Mouse (Mus musculus): ENCODE data around the gene Atg10.
"Not testable (repeated sequence)": the region's sequence is repeated elsewhere in the genome, so short reads cannot be mapped to it uniquely, and the experiment has no call there.

Atg10 gene

DNA sequence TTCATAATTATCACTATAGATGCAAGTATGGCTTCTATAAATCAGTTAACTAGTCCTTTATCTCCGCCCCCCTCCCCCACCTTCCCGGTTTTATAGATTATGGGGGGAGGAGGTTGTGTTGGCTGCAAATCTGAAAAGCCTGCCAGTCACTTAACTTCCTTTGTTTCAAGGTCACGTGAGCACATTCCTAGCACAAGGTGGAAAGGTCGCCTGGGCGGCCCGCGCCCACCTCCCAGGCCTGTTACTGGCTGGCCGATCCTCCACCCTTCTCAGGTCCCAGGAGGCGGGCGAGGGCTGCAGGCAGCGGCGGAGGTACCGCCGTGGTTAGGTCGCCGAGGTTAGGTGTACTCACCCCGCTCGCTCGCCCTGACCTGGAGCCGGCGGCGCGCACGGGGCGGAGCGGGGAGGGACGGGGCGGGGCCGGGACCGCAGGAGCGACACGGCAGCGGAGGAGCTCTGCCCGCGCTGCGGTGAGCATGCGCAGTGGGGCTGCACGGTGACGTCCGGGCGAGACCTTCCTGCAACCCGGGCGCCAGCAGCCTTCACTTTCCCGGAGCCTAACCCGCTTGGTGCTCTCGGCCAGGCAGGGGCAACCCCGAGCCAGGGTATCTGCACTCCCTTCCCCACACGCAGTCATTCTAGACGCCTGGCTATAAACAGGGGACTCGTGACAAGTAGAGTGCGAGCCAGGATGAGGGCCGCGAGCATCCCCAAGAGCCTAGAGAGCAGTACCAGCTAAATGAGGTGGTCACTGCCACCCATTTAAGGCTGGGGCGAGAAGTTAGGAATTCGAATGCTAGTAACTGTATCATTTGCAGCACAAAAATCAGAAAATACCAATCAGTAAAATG lies at the start of gene Atg10:
Atg10 (minus strand) TSS at position 382 of the 851 bp plus-strand sequence.
- peak; percentile 91 for DNase-seq (ENCODE audit: low spot score)

DNA sequence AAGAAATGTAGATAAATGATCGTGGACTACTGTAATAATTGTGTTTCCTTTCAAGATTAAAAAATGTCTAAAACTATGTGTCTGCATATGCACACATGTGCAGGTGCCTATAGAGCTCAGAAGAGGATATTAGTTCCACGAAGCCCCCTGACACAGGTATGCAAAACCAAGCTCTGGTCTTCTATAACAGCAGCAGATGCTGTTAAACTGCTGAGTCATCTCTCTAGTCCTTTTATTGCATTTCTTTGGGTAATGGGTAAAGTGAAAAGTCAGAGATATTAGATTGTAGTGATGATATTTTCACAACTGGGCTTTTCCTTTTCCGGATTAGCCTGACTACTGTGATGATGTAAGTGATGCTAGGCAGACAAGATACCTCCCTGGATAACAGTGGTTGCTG lies 28.6 kb upstream of the Atg10 start:
- no peak for DNase-seq (ENCODE audit: low spot score)

GRCm38 (mm10) chr13:91251636-91252035 lies 27.9 kb upstream of the Atg10 start:
- no peak for DNase-seq (ENCODE audit: low spot score)

DNA sequence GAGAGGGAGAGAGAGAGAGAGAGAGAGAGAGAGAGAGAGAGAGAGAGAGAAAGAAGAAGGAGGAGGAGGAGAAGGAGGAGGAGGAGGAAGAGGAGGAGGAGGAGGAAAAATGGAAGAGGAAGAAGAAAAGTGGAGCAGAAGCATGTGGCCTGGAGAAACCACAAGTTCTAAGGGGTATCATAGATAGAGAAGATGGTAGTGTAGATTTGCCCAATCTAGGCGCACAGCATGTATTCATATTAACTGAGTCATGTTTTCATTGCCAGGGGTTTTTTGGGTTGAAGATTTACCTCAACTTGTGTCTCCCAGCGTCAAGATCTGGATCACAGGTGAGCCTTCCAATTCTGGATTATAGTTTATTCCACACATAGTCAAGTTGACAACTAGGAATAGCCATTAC lies 26.3 kb upstream of the Atg10 start:
- not testable (repeated sequence) for DNase-seq (ENCODE audit: low spot score)

DNA sequence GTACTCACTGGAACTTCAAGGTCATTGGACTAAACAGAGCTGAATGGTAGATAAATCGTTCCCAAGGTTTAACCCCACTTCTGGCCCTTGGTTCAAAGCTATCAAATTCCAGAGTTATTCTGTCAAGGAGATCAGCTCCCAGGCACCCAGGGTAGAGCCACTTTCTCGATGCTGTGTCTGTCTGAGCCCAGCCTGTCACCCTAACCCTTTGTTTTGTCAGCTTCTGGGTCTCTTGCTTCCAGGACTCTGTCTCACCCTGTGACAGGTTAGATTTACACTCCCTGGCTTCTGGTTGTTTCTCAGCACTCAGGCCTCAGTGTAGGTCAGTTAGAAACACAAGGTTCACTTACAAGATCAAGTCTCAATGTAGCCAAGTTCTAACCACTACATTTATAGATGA lies 22.7 kb upstream of the Atg10 start:
- DNase-seq (ENCODE audit: low spot score) = no peak

- no peak for DNase-seq (ENCODE audit: low spot score)
Observed at GRCm38 (mm10) chr13:91237976-91238375, 14.2 kb upstream of the Atg10 start.

DNA sequence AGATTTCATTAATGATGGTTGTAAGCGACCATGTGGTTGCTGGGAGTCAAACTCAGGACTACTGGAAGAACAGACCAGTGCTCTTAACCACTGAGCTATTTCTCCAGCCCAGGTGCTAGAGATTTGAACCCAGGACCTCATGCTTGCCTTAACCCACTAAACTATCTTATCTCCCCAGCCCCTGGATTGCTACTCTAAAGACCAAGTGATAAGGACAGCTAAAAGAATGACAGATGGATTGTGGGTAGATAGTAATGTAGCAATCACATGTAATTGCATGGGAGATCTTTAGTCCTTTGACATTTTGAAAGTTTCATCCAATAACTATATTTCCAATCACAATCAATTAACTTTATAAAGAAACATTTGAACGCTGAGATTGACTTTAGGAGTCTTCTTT lies 13.1 kb upstream of the Atg10 start:
- DNase-seq (ENCODE audit: low spot score) = no peak

GRCm38 (mm10) chr13:91224438-91224814 lies 658 bp upstream of the Atg10 start:
- DNase-seq (ENCODE audit: low spot score) = no peak

GRCm38 (mm10) chr13:91223063-91223462 lies 705 bp downstream of the Atg10 start:
- no peak for DNase-seq (ENCODE audit: low spot score)

GRCm38 (mm10) chr13:91221696-91222095 lies 2.1 kb downstream of the Atg10 start:
- DNase-seq (ENCODE audit: low spot score) = no peak

- DNase-seq (ENCODE audit: low spot score) = no peak
Observed at GRCm38 (mm10) chr13:91217691-91218090, 6.1 kb downstream of the Atg10 start.

DNA sequence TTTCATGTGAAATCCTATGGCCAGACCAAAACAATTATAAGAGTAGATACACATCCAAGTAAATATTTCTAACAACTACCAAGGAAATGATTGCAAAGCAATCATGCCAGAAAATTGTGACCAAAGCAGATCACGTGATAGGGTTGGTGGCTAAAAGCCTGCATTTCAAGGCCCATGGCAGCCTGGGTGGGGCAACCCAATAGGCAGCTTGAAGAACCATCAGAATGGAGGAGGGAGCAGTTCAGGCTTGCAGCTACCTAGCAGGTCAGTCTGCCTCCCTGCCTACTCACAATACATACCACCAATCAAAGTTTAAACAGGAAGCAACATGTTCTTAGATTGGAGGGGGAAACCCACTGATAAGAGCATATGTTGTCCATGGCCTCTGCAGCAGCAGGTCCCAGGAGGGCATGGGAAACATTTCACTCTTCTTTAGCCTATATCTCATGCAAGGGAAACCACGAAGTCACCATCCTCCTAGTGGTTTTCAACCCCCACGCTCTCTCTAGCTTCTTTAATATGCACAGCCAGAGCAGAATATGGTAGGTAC lies 7.0 kb downstream of the Atg10 start:
- no peak for DNase-seq (ENCODE audit: low spot score)

GRCm38 (mm10) chr13:91212958-91213357 lies 10.8 kb downstream of the Atg10 start:
- DNase-seq (ENCODE audit: low spot score) = no peak

DNA sequence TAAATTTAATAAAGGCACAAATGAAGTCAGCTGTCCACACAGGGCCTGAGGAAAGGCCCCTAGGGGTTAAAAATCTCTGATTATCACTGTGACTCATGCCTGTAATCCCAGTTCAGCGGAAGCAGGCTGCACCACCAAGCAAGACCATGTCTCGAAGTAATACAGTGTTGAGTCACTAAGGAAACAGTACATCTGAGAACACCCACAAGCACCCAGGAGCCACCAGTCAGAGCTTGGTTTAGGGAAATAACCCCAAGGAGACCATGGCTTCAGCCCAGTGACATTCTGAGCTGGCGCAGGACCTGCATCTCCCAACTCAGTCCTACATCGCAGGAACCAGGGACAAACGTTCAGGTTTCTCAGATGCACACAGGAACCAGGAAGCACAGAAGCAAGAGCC lies 17.5 kb downstream of the Atg10 start:
- DNase-seq (ENCODE audit: low spot score) = no peak

- DNase-seq (ENCODE audit: low spot score) = no peak
Observed at GRCm38 (mm10) chr13:91202564-91202963, 21.2 kb downstream of the Atg10 start.

DNA sequence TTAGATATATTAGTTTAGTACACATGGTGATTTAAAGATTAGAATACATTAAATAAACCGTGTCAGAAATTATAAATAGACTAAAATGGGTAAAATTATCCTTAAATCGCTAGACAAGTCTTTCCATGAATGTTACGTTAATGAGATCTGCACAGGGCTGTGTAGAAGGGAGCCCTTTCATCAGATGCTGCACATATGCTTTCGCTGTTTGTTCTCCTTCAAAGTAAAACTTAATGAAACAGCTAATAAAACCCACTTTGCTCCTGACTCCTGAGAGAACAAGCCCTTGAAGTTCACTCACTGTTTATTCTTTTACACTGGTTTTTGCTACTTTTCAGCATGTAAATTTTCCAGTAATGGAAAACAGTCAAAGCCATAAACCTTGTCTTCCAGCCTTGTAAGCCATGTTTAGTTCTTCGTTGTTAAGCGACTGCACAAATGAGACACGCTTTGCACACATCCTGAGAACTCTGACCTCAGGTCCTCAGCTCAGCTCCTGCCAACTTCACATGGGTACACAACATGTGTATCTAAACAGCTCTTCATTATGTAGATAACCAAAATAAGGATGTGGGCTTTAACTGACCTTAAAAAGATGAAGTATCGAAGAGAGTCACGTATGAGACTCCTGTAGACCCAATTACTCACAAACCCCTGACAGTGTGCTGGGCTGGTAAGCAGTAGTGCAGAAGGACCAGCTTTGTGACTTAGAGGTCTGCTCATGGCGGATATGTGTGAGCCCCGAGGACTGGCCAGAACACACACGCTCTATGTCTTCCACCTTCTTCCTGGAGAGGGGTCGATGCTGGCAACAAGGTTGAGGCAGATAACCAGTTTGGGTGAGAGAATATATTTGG lies 36.2 kb downstream of the Atg10 start:
- DNase-seq (ENCODE audit: low spot score) = no peak

DNA sequence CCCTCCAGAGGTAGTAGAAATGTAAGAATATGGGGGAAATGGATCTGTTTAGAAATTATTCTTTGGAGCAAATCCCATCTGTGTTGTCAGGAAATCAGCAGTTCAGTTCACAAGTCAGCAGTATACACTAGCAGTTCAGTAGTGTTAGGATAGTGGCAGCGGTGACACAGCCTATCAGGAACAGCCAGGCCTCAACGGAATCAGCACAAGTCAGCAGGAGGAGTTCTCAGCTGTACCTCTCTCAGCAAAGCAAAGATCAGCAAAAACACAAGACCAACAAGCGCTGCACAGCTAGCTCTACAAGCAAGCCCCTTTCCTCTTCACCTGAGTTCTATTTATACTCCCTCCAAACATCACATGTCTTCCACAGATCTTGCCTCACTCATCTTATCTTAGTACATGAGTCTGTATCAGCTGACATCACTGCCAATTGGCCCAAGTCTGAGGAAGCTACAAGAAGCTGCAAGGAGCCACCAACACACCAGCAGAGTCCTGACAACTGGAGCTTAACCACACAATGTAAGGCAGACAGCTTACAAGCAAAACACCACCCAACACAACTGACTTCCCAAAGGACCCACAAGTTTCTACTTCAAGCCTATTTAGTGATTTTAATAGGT lies 38.4 kb downstream of the Atg10 start:
- DNase-seq (ENCODE audit: low spot score) = no peak

- DNase-seq (ENCODE audit: low spot score) = no peak
Observed at GRCm38 (mm10) chr13:91184226-91184625, 39.5 kb downstream of the Atg10 start.

DNA sequence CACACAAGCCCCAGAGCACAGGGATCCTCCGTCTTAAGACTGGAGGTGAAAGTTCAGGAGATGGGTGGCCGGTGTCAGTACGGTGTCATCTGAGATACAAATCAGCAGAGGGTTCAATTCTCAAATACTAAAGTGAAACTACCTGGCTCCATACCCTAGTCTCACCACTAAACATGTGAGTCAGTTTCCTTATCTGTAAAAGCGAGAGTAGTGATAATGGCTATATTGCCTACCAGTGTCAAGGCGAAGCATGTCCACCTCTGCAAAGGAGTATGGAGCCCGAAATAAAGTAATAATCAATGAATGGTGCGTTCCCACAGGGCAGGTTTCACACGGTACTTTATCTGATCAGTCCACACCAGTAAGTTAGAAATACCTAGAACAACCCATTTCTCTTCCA lies 43.4 kb downstream of the Atg10 start:
- no peak for DNase-seq (ENCODE audit: low spot score)

DNA sequence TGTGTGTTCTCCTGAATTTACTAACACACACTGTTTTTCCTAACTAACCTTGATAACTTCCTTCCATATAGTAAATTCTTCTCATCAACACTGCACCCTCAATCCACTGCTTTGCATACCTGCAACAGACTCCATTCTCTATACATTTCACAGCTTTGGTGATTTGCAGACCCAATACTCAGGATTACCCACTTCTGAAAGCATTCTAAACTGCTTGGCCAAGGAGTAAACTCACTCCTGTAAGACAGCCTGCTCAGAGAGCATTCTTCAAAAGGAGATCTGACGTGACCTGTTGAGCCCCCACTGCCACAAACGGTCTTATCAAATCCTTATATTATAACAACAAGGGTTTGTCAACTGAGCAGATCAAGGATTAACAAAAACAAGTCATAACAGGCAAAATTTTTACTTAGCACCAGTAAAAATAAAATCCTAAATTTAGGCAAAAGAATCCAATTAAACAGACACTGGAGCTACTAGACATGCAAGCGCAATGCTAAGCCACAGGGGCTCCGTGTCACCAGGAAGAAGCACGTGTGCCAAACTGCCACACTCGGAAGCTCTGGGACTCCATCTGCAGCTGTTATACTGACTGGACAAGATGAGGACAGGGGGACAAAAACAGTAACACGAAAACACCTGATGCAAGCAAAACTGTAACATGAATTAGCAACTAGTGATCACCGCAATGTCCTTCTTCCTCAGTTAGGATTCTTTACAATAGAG lies 44.4 kb downstream of the Atg10 start:
- no peak for DNase-seq (ENCODE audit: low spot score)

GRCm38 (mm10) chr13:91178428-91179160 lies 45.2 kb downstream of the Atg10 start:
- DNase-seq (ENCODE audit: low spot score) = no peak
